9 mouse cellular contexts compared by ENCODE assay signal in the genomic region with DNA sequence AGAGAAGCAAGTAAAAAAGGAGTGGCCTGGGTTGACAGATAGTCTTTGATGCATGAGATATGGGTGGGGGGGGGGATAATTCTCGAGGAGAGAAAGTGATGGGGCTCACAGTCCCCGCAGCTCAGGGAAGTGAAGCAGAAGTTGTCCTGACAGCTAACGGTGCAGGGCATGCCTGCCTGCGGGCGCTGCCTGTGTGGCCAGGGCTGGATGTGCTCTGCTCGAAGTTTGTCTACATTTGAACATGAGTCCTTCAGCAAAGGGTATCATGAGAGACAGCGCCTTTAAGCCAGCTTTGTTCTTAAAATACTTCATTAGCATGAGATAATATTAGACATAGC. TPM values are rescaled to one million over a fixed set of nuclear protein-coding genes. Genes with fewer than 3 reads are reported as not detected.
DNase-seq lines count a peak whose midpoint lies in the region; ATAC-seq and TF ChIP-seq lines count a peak whose summit lies in the region.
"Had no signal": no experiment of that assay in that cellular context is flagged by ENCODE, and none has a peak within 500 bp of the region (broad histone marks: within the 10 kb centered on the region; RNA-seq: fewer than 3 reads in every experiment).

No protein-coding gene starts in this region.

- DNase-seq in heart, adult 9 months (ENCODE audit: low spot score in 2 of 2) = no peak
- DNase-seq in testis, postnatal 14 days (ENCODE audit: low spot score) = no peak
- DNase-seq in embryo, embryonic 10 days (ENCODE audit: low spot score) = no peak
- DNase-seq in left cerebral cortex, postnatal 10 days (ENCODE audit: extremely low spot score in 1 of 2, low spot score in 2 of 2) = no peak
- no peak for DNase-seq in adipocyte (ENCODE audit: low spot score)

- H3K4me1 ChIP-seq in heart, embryonic 12.5 days (replicated peaks) = no peaks in the 10 kb centered on the region
- H3K4me1 ChIP-seq in testis, adult 2 months (ENCODE audit: control insufficient read depth, insufficient read depth, low read length) = peaks cover 6% of the 10 kb centered on the region
- H3K4me1 ChIP-seq in liver, embryonic 16.5 days (ENCODE audit: control insufficient read depth, low read depth, low read length) = no peaks in the 10 kb centered on the region

- peak overlapping the region; percentile 59 for H3K4me2 ChIP-seq in heart, embryonic 12.5 days
- H3K4me2 ChIP-seq in liver, embryonic 16.5 days (ENCODE audit: low read depth, low read length) = 0 out of 2 replicates have a peak overlapping the region, but pooled peaks have one; percentile 3

- intact Hi-C loops in left cerebral cortex, postnatal 10 days (cut with DNase I) = no loop called here

- TF ChIP-seq CTCF in testis, adult 2 months (IDR thresholded peaks at IDR 0.05; ENCODE audit: control insufficient read depth, insufficient read depth, insufficient replicate concordance, low read depth, low read length) = no peak

- H3K9me3 ChIP-seq in heart, embryonic 12.5 days (replicated peaks) = no peaks in the 10 kb centered on the region
- no peaks in the 10 kb centered on the region for H3K9me3 ChIP-seq in liver, embryonic 16.5 days (replicated peaks; ENCODE audit: control insufficient read depth, low read length)

- no peak overlapping the region for H3K27ac ChIP-seq in heart, embryonic 12.5 days (ENCODE audit: poor library complexity, severe bottlenecking)
- H3K27ac ChIP-seq in testis, adult 2 months (ENCODE audit: control insufficient read depth, insufficient read depth, low read depth, low read length) = no peak overlapping the region
- no peak overlapping the region for H3K27ac ChIP-seq in liver, embryonic 16.5 days (ENCODE audit: low read length)
- H3K27ac ChIP-seq: liver, embryonic 14.5 days had no signal

- peak overlapping the region; percentile 24 for H3K4me3 ChIP-seq in heart, embryonic 12.5 days
- H3K4me3 ChIP-seq in testis, adult 2 months (ENCODE audit: control insufficient read depth, low read depth, low read length) = peak overlapping the region; percentile 7
- H3K4me3 ChIP-seq in liver, embryonic 16.5 days (ENCODE audit: low read depth, low read length) = no peak overlapping the region

- 55% methylated on average over 7 of the region's 7 CpGs for WGBS in heart, embryonic 12.5 days
- 36% methylated on average over 7 of the region's 7 CpGs for WGBS in liver, embryonic 16.5 days (ENCODE audit: insufficient replicate concordance)

- no peak overlapping the region for H3K9ac ChIP-seq in heart, embryonic 12.5 days
- no peak overlapping the region for H3K9ac ChIP-seq in liver, embryonic 16.5 days (ENCODE audit: low read depth, low read length)
- H3K9ac ChIP-seq: liver, embryonic 14.5 days had no signal

- no peak for ATAC-seq in heart, embryonic 12.5 days (ENCODE audit: insufficient number of reproducible peaks, low FRiP score)
- no peak for ATAC-seq in liver, embryonic 16.5 days (ENCODE audit: low read depth)

- no peak for TF ChIP-seq POLR2A in testis, adult 2 months (IDR thresholded peaks at IDR 0.05; ENCODE audit: control insufficient read depth, low read depth, low read length)

- peaks cover 33% of the 10 kb centered on the region for H3K27me3 ChIP-seq in heart, embryonic 12.5 days (replicated peaks)
- no peaks in the 10 kb centered on the region for H3K27me3 ChIP-seq in testis, adult 2 months (ENCODE audit: control insufficient read depth, insufficient read depth, low read length)
- H3K27me3 ChIP-seq in liver, embryonic 16.5 days (ENCODE audit: control insufficient read depth, insufficient read depth, low read depth, low read length) = no peaks in the 10 kb centered on the region

- no peaks in the 10 kb centered on the region for H3K36me3 ChIP-seq in heart, embryonic 12.5 days
- H3K36me3 ChIP-seq in testis, adult 2 months (ENCODE audit: control insufficient read depth, insufficient read depth, low read length) = no peaks in the 10 kb centered on the region
- no peaks in the 10 kb centered on the region for H3K36me3 ChIP-seq in liver, embryonic 16.5 days (ENCODE audit: control insufficient read depth, insufficient read depth)

RNA-seq across cellular contexts. Expression of a gene that starts 16.2 kb away (rescaled TPM):
- polyA plus RNA-seq in heart, embryonic 12.5 days (2016; fragmentation: Nextera tagmentation; extraction: Ambion mirVana) = 0.22 and 0.24 TPM in 2 replicates
- 124 and 147 TPM in 2 replicates for polyA plus RNA-seq in testis, adult 2 months (2012; rRNA removed)
- 0.02 TPM in 1 of 2 replicates, not detected in the other for polyA plus RNA-seq in liver, embryonic 16.5 days (2015; fragmentation: Nextera tagmentation; extraction: Ambion mirVana)
- 1 to 10 TPM; 6.1 to 7.2 TPM for total RNA-seq in left cerebral cortex, postnatal 10 days (2021)

RNA-seq across cellular contexts. Expression of a gene that starts 50.5 kb away (rescaled TPM):
- polyA plus RNA-seq in heart, embryonic 12.5 days (2016; fragmentation: Nextera tagmentation; extraction: Ambion mirVana) = 7.8 and 9.0 TPM in 2 replicates
- 2.9 and 7.6 TPM in 2 replicates for polyA plus RNA-seq in testis, adult 2 months (2012; rRNA removed)
- polyA plus RNA-seq in liver, embryonic 16.5 days (2015; fragmentation: Nextera tagmentation; extraction: Ambion mirVana) = 2.3 and 3.6 TPM in 2 replicates
- total RNA-seq in left cerebral cortex, postnatal 10 days (2021) = 10 to 100 TPM; 11.2 to 12.6 TPM

RNA-seq across cellular contexts. Expression of a gene that starts 50.9 kb away (rescaled TPM):
- 10.5 and 12.1 TPM in 2 replicates for polyA plus RNA-seq in heart, embryonic 12.5 days (2016; fragmentation: Nextera tagmentation; extraction: Ambion mirVana)
- 4.0 and 4.2 TPM in 2 replicates for polyA plus RNA-seq in testis, adult 2 months (2012; rRNA removed)
- 19.6 and 20.5 TPM in 2 replicates for polyA plus RNA-seq in liver, embryonic 16.5 days (2015; fragmentation: Nextera tagmentation; extraction: Ambion mirVana)
- 10 to 100 TPM; 16.4 to 18.2 TPM for total RNA-seq in left cerebral cortex, postnatal 10 days (2021)

Comparison
In these comparisons a context has a peak if more than half of its experiments do, and no peak if none do; other contexts are left out.
1. RNA of a gene that starts 16.2 kb away (polyA plus RNA-seq): 124 to 147 TPM in testis, adult 2 months; 0.22 to 0.24 TPM in heart, embryonic 12.5 days and 0.02 TPM in liver, embryonic 16.5 days; every median in the first group is over 100 times any median in the second.